Mouse (Mus musculus) left cerebral cortex, postnatal 25 days (tissue): ENCODE measurements around the gene Arpin. TPM values are rescaled to one million over a fixed set of nuclear protein-coding genes. Genes with fewer than 3 reads are reported as not detected.

Source experiments
- DNase-seq, 2 experiments: peaks; one replicate each; pipeline ENCODE4 v3.0.0; 2022; ENCODE audit warnings: low spot score in 2 of 2, mixed read lengths in 1 of 2
- intact Hi-C: fragments of 180-260 bp; cut with DNase I; formaldehyde crosslinking; loops from one replicate; pipeline ENCODE4 v1.15.1; 2025
- microRNA-seq, 2 experiments: library from miRNA; unstranded; fragments of <30 nt; microRNA quantifications; one replicate each; pipeline ENCODE4 v1.2.0; 2022
- total RNA-seq, 2 experiments: library from RNA; stranded (reverse); gene quantifications; 2 replicates each; pipeline ENCODE4 v1.2.3; 2021

Gene Arpin
- total RNA-seq, 2 experiments from 2014 or later, result 10.4 to 11.0 TPM

DNA sequence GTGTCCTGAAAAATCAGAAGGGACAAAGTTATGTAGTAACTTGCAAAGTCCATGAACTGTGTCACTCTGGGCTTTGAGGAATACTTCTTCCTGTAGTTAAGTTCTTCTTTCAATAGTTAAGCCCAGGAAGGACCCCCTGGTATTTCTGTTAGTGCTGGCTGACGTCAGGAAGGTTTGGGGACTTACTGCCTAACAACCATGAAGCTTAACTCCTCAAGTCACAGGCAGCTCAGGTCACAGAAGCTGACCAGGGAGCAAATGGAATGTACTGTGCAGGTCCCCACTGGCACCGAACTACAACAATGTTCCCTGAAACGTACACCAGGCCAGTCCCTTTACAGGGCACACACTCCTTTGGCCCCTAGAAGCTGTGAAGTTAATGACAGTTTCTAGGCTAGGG lies 39.9 kb downstream of the Arpin start:
- intact Hi-C loops, result no loop called here
- no peak for DNase-seq

DNA sequence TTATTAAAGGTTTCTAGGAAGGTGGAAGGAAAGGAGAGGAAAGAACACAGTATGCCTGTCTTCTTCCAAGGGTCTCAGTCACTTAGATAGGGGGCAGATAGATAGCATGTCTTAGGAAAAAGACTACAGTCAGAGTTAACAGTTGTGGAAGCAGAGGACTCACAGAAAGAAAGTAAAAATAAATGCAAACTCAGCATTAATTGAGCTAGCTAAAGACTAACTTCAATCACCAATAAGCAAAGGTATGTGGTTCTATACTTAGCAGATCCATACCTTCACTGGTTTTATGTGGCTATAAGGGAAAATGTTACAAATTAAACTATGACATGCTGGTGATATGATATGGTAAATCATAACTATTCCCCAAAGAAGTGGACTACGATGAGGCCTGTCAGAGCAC lies 40.4 kb downstream of the Arpin start:
- intact Hi-C loops, result no loop called here
- no peak for DNase-seq

DNA sequence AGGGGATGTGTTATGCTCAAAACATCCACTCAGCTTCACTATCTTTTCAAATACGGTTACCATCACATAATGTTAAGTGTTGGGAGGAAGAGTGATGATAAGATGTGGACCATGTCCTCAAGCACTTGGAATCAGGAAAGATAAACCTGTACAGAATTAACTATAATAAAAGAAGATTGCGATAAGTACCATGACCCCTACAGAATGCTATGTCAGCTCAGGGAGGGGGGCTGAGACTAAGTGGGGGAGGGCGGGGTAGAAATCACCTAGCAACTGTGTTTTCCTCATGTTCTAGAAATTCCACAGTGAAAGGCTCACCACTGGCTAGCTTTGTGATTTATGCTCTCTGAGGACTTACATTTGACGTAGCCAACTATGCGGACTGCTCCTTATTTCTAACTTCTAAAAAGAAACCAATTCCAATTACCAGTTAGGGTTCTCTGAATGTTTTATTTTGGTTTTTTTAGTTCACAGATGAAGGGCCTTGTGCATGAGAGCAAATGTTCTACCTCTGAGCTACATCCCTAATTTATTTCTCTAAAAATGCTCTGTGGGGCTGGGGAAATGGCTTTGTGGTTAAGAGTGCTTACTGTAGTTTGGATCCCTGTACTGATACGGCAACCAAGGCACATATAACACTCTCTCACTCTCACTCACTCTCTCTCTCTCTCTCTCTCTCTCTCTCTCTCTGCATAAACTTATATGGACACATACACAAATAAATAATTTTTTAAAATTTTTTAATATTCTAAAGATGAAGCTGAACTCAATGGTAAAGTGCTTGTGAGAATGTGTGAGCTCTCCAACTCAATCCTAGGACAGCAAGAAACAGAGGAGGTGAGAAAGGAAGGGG lies 42.4 kb downstream of the Arpin start:
- DNase-seq, result no peak
- intact Hi-C loops, result no loop called here

DNA sequence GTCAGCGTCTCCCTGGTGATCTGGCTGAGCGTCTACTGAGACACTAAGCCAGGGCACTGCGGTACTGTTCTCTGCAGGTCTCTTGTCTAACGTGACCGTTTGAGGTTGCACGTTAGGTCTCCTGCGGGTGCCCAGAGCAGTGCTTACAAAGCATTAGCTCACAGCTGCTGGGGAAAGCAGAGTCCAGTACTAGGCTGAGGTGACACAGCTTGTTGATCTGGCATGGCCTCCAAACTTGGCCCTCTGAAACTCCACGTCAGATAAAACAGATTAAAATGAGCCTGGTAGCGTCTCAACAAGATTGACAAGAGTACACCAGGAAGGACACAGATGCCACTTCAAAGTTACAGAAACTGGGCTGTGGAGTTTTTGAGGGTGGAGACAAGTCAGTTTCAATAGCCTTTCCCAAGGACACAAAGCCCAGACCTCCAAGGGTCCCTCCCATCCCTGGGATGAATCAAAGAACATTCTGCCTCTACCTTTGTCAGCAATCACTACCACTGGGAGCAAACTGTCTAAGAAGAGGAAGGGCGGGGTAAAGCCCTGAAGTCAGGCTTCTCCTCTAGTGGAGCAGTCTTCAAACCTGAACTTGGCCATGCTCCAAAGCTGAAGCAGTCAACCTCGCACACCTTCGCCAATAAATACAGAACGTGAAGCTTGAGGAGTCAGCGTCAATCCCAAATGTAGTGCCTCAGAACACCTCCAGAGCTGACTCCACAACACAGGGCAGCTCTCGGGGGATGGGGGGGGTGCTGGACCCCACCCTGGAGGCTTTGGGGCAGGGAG lies 44.5 kb downstream of the Arpin start:
- no peak for DNase-seq
- intact Hi-C loops, result no loop called here

DNA sequence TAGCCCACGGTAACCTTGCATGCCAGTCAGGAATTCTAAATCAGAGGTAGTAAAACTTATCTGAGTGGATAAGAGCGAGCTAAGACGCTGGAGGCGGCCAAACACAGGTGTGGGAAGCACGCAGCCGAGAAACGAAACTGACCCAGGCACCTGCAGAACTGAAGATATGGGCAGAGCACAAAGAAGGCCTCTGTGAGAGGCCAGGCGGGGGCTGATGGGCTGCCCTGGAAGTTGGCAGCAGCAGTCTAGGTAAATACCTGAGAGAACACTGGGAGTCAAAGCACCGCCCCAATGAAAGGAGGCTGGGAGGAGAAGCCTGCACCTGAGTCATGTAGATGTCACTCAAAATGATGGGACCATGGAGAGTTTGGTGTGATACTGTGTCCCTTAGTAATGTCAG lies 46.6 kb downstream of the Arpin start:
- intact Hi-C loops, result no loop called here
- no peak for DNase-seq

DNA sequence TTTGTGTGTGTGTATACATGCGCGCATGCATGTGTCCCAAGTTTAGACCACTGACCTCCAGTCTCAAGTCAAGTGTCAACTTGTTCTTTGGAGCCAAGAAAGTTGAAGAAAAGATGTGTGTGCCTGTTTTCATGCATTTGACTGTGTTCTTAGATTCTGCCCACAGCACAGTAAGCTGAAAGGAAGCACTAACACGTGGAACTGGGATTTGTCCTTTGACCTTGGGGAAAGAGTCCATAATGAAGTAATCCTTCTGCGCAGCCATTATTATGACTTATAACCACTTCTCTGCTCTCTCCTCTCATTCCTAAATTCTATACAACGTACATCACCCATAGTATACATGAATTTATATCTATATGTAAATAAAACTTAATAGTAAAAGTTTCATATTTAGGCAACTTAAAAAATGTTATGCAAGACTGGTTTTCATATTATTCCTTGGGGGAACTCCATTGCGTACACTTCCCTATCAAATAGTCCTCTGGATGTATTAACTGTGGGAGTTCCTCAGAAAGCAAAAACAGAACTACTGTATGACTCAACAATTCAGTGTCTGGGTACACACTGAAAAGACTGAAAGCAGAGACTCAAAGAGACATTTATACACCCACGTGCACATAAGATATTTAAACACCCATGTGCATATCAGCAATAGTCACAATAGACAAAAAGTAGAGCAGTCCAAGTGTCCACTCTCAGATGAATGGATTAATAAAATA lies 51.4 kb downstream of the Arpin start:
- DNase-seq, result no peak
- intact Hi-C loops, result no loop called here

DNA sequence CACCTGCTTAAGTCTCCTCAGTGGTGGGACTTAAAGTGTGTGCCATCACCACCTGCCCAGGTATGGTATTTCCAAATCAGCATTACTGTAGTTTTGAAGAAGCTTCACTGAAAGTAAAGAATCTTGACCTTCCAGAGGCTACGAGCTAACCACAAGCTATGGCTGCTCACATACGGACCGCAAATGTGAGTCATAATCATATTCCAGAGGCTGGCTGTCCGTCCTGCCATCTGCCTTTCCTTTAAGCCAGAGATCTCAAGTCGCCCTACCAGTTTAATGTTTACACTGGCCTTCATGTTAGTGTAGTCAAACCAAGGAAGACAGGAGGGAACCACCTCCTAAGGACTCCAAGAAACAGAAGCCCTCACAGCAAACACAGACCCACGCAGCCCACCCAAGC lies 53.3 kb downstream of the Arpin start:
- intact Hi-C loops, result no loop called here
- no peak for DNase-seq

DNA sequence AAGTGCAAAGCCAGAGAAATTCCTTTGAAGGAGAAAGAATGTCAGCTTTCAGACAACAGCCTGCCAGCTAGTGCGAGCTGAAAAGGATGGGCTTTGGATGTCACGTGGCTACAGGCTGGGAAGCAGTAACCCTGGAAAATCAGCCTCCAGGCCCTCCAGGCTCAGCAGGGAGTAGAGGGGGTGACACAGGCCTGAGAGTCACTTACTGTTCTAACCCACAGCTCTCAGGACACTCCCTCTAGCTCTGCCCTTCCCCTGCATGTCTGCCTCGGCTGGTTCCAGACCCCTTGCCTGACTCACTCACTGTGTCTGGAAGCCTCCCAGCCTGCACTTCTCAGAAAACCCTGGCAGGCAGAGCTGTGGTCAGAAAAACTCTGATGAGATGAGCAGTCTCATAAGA lies 54.2 kb downstream of the Arpin start:
- DNase-seq, result no peak
- intact Hi-C loops, result no loop called here

DNA sequence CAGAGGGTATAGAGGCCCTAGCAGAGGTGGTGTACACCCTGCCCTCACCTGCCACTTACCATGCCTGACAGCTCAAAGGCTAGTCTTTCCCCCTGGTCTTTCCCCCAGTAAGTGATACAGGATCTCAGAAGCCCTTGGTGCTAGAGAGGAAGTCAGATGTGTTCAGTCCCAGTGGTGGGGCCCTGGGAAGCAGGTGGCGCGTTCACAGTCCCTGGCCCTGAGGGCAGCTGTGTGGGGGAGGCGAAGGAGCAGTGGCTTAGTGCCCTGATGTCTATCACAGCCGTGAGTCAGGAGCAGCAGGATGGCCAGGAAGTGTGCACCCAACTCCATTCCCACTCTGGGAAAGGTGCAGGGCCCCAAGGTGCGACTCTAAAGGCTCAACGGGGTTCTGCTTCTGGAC lies 55.1 kb downstream of the Arpin start:
- DNase-seq, result no peak
- intact Hi-C loops, result no loop called here

DNA sequence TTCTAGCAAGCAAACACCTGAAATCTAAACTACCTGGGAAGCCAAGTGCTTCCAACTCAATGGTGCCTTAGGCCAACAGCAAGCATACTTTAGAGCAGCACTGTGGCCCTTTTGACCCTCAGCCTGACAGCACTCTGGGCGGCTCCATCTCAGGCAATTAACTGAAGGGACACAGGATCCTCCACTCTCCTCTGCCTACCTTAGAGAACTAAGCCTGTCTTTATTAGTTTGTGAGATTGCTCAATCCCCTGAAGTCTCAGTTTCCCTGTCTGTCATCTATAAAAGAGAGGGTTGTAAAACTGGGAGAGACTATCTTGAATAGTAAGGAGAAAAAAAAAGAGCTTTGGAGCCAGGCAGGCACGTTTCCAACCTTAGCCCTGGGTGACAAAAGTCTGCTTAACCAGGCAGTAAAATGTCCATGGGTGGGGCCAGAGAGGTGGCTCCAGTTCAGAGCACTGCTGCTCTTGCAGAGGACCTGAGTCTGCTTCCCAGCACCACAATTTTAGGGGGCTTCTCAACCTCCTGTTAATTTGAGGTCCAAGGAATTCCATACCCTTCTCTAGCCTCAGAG lies 56.6 kb downstream of the Arpin start:
- DNase-seq, result no peak
- intact Hi-C loops, result no loop called here

Small RNA genes within 50 kb of the gene (microRNA-seq; reads per million reads assigned to microRNA genes)
- 0 reads per million in 2 experiments for gene Gm24541

Other genes starting within 250 kb of the Arpin start
- 1 to 10 TPM; 1.1 to 1.7 TPM for gene Kif7, start 219.6 kb downstream of the Arpin start, total RNA-seq
- not detected for gene Plin1, start 202.5 kb downstream of the Arpin start, total RNA-seq
- gene Pex11a, start 192.2 kb downstream of the Arpin start, total RNA-seq, result 1 to 10 TPM; 9.4 to 9.8 TPM
- gene Wdr93, start 192.2 kb downstream of the Arpin start, total RNA-seq, result under 1 TPM in 1 of 2 experiments, not detected in 1; 0.25 TPM
- under 1 TPM; 0.28 to 0.34 TPM for gene Mesp1, start 141.6 kb downstream of the Arpin start, total RNA-seq
- 1 to 10 TPM; 1.7 to 2.4 TPM for gene Mesp2, start 124.6 kb downstream of the Arpin start, total RNA-seq
- gene Anpep, start 74.3 kb downstream of the Arpin start, total RNA-seq, result 1 to 10 TPM; 5.6 to 5.9 TPM
- 10 to 100 TPM; 38.4 to 42.4 TPM for gene Ap3s2, start 14.7 kb downstream of the Arpin start, total RNA-seq
- gene Zfp710, start 89.5 kb upstream of the Arpin start, total RNA-seq, result 10 to 100 TPM; 19.6 to 21.2 TPM
- 10 to 100 TPM; 50.8 to 59.1 TPM for gene Idh2, start 180.0 kb upstream of the Arpin start, total RNA-seq